Mouse (Mus musculus): ENCODE measurements at regions not wholly inside any gene's neighbourhood (a gene's known extent, or its start where the extent isn't known, plus 50 kb on each side); places are given as distances from the start of the nearest gene placed in this dataset.
A peak's percentile ranks its signal among the peaks of the same experiment; 100 is the strongest.

GRCm38 (mm10) chr13:119279449-119279848 lies 149.0 kb upstream of the Paip1 start:
- Histone ChIP-seq H3K36me3 (no peaks in the 10 kb centered on the region), H3K27ac (no peak overlapping the region), H3K4me1 (no peaks in the 10 kb centered on the region), H3K4me3 (no peak overlapping the region), H3K9me3 (no peaks in the 10 kb centered on the region), H3K9ac (no peak overlapping the region), H3K27me3 (no peaks in the 10 kb centered on the region), H3K4me2 (no peak overlapping the region)
- 78% methylated on average over 8 of the region's 8 CpGs for WGBS
- no peak for ATAC-seq (ENCODE audit: borderline replicate concordance, extremely low read depth, low FRiP score, low TSS enrichment)

GRCm38 (mm10) chr13:119280622-119281021 lies 147.8 kb upstream of the Paip1 start:
- Histone ChIP-seq H3K4me3 (no peak overlapping the region), H3K27ac (0 out of 2 replicates have a peak overlapping the region, but pooled peaks have one; percentile 48)
- 43% methylated on average over 5 of the region's 5 CpGs for WGBS

GRCm38 (mm10) chr13:119283448-119283847 lies 145.0 kb upstream of the Paip1 start:
- Histone ChIP-seq H3K4me3 (no peak overlapping the region), H3K4me1 (no peaks in the 10 kb centered on the region), H3K4me2 (no peak overlapping the region), H3K9me3 (no peaks in the 10 kb centered on the region), H3K9ac (no peak overlapping the region), H3K27me3 (no peaks in the 10 kb centered on the region), H3K36me3 (no peaks in the 10 kb centered on the region), H3K27ac (no peak overlapping the region)
- ATAC-seq (ENCODE audit: borderline replicate concordance, extremely low read depth, low FRiP score, low TSS enrichment), result no peak
- 51% methylated on average over 6 of the region's 6 CpGs for WGBS

More at GRCm38 (mm10) chr13:119280622-119281021, 147.8 kb upstream of the Paip1 start:
- no peaks in the 10 kb centered on the region for H3K9me3 ChIP-seq
- no peaks in the 10 kb centered on the region for H3K36me3 ChIP-seq
- no peaks in the 10 kb centered on the region for H3K27me3 ChIP-seq
- peak; percentile 68; the same call in 1 of the 2 replicates for ATAC-seq (ENCODE audit: borderline replicate concordance, extremely low read depth, low FRiP score, low TSS enrichment)
- H3K9ac ChIP-seq, result no peak overlapping the region
- no peaks in the 10 kb centered on the region for H3K4me1 ChIP-seq
- H3K4me2 ChIP-seq, result no peak overlapping the region

- Histone ChIP-seq H3K36me3 (no peaks in the 10 kb centered on the region), H3K4me1 (no peaks in the 10 kb centered on the region), H3K27me3 (no peaks in the 10 kb centered on the region), H3K4me3 (no peak overlapping the region), H3K27ac (no peak overlapping the region), H3K9me3 (no peaks in the 10 kb centered on the region), H3K9ac (no peak overlapping the region), H3K4me2 (no peak overlapping the region)
- ATAC-seq (ENCODE audit: borderline replicate concordance, extremely low read depth, low FRiP score, low TSS enrichment), result no peak
- WGBS, result 68% methylated on average over 1 of the region's 1 CpGs
Observed at GRCm38 (mm10) chr13:119309238-119309637, 119.2 kb upstream of the Paip1 start.

- Histone ChIP-seq H3K9me3 (no peaks in the 10 kb centered on the region), H3K4me3 (no peak overlapping the region), H3K4me2 (no peak overlapping the region), H3K27ac (no peak overlapping the region), H3K9ac (no peak overlapping the region), H3K4me1 (no peaks in the 10 kb centered on the region), H3K27me3 (no peaks in the 10 kb centered on the region), H3K36me3 (no peaks in the 10 kb centered on the region)
- no peak for ATAC-seq (ENCODE audit: borderline replicate concordance, extremely low read depth, low FRiP score, low TSS enrichment)
- WGBS, result 88% methylated on average over 3 of the region's 3 CpGs
Observed at GRCm38 (mm10) chr13:119310013-119310412, 118.4 kb upstream of the Paip1 start.

- Histone ChIP-seq H3K27ac (no peak overlapping the region), H3K9ac (no peak overlapping the region), H3K4me2 (no peak overlapping the region), H3K9me3 (no peaks in the 10 kb centered on the region), H3K4me3 (no peak overlapping the region), H3K36me3 (no peaks in the 10 kb centered on the region), H3K27me3 (no peaks in the 10 kb centered on the region), H3K4me1 (no peaks in the 10 kb centered on the region)
- 66% methylated on average over 3 of the region's 3 CpGs for WGBS
- ATAC-seq (ENCODE audit: borderline replicate concordance, extremely low read depth, low FRiP score, low TSS enrichment), result peak; percentile 52; the same call in 1 of the 2 replicates
Observed at GRCm38 (mm10) chr13:119314356-119314755, 114.0 kb upstream of the Paip1 start.

GRCm38 (mm10) chr13:119318358-119318757 lies 110.0 kb upstream of the Paip1 start:
- no peak overlapping the region for H3K9ac ChIP-seq
- no peaks in the 10 kb centered on the region for H3K9me3 ChIP-seq
- ATAC-seq (ENCODE audit: borderline replicate concordance, extremely low read depth, low FRiP score, low TSS enrichment), result no peak
- H3K36me3 ChIP-seq, result no peaks in the 10 kb centered on the region
- H3K4me3 ChIP-seq, result no peak overlapping the region
- H3K4me1 ChIP-seq, result no peaks in the 10 kb centered on the region
- H3K4me2 ChIP-seq, result no peak overlapping the region
- WGBS, result 81% methylated on average over 1 of the region's 1 CpGs
- no peaks in the 10 kb centered on the region for H3K27me3 ChIP-seq
- H3K27ac ChIP-seq, result no peak overlapping the region

GRCm38 (mm10) chr13:119325510-119325909 lies 102.9 kb upstream of the Paip1 start:
- no peak overlapping the region for H3K4me3 ChIP-seq
- H3K27ac ChIP-seq, result no peak overlapping the region
- H3K27me3 ChIP-seq, result no peaks in the 10 kb centered on the region
- H3K36me3 ChIP-seq, result no peaks in the 10 kb centered on the region
- no peaks in the 10 kb centered on the region for H3K9me3 ChIP-seq
- H3K4me1 ChIP-seq, result 0 out of 2 replicates have a peak, but pooled peaks cover 5% of the 10 kb centered on the region
- ATAC-seq (ENCODE audit: borderline replicate concordance, extremely low read depth, low FRiP score, low TSS enrichment), result no peak
- H3K9ac ChIP-seq, result no peak overlapping the region
- WGBS, result 87% methylated on average over 2 of the region's 2 CpGs
- no peak overlapping the region for H3K4me2 ChIP-seq

GRCm38 (mm10) chr13:119326877-119327625 lies 101.3 kb upstream of the Paip1 start:
- Histone ChIP-seq H3K4me1 (0 out of 2 replicates have a peak, but pooled peaks cover 5% of the 10 kb centered on the region), H3K4me3 (no peak overlapping the region), H3K27ac (no peak overlapping the region), H3K9ac (no peak overlapping the region), H3K27me3 (no peaks in the 10 kb centered on the region), H3K9me3 (no peaks in the 10 kb centered on the region), H3K4me2 (no peak overlapping the region), H3K36me3 (no peaks in the 10 kb centered on the region)
- 69% methylated on average over 5 of the region's 5 CpGs for WGBS
- ATAC-seq (ENCODE audit: borderline replicate concordance, extremely low read depth, low FRiP score, low TSS enrichment), result no peak

GRCm38 (mm10) chr13:119328731-119329130 lies 99.7 kb upstream of the Paip1 start:
- H3K27me3 ChIP-seq, result no peaks in the 10 kb centered on the region
- no peak overlapping the region for H3K4me2 ChIP-seq
- 56% methylated on average over 4 of the region's 4 CpGs for WGBS
- H3K9ac ChIP-seq, result no peak overlapping the region
- H3K36me3 ChIP-seq, result peaks cover under 1% of the 10 kb centered on the region; the same call in 1 of the 2 replicates
- 0 out of 2 replicates have a peak, but pooled peaks cover 5% of the 10 kb centered on the region for H3K4me1 ChIP-seq
- no peak for ATAC-seq (ENCODE audit: borderline replicate concordance, extremely low read depth, low FRiP score, low TSS enrichment)
- H3K4me3 ChIP-seq, result no peak overlapping the region
- H3K27ac ChIP-seq, result peak overlapping the region; percentile 60
- H3K9me3 ChIP-seq, result no peaks in the 10 kb centered on the region

- Histone ChIP-seq H3K9ac (no peak overlapping the region), H3K9me3 (no peaks in the 10 kb centered on the region), H3K4me2 (no peak overlapping the region), H3K4me1 (0 out of 2 replicates have a peak, but pooled peaks cover 5% of the 10 kb centered on the region), H3K27ac (no peak overlapping the region), H3K27me3 (no peaks in the 10 kb centered on the region), H3K36me3 (peaks cover 8% of the 10 kb centered on the region), H3K4me3 (no peak overlapping the region)
- WGBS, result 91% methylated on average over 3 of the region's 3 CpGs
- no peak for ATAC-seq (ENCODE audit: borderline replicate concordance, extremely low read depth, low FRiP score, low TSS enrichment)
Observed at GRCm38 (mm10) chr13:119331815-119332214, 96.6 kb upstream of the Paip1 start.

GRCm38 (mm10) chr13:119333915-119334314 lies 94.5 kb upstream of the Paip1 start:
- peaks cover 15% of the 10 kb centered on the region for H3K36me3 ChIP-seq
- H3K4me2 ChIP-seq, result no peak overlapping the region
- 0 out of 2 replicates have a peak, but pooled peaks cover 3% of the 10 kb centered on the region for H3K4me1 ChIP-seq
- H3K4me3 ChIP-seq, result no peak overlapping the region
- no peaks in the 10 kb centered on the region for H3K9me3 ChIP-seq
- WGBS, result 86% methylated on average over 6 of the region's 6 CpGs
- no peak overlapping the region for H3K27ac ChIP-seq
- H3K27me3 ChIP-seq, result no peaks in the 10 kb centered on the region
- H3K9ac ChIP-seq, result no peak overlapping the region
- no peak for ATAC-seq (ENCODE audit: borderline replicate concordance, extremely low read depth, low FRiP score, low TSS enrichment)
